Mouse (Mus musculus) hindbrain, embryonic 12.5 days (tissue): Measurements from ENCODE around the gene Ncf2. TPM values are rescaled to one million over a fixed set of nuclear protein-coding genes. Genes with fewer than 3 reads are reported as not detected.
A peak's percentile ranks its signal among the peaks of the same experiment; 100 is the strongest.

Experiments used
- ATAC-seq: fragments of 200-750 bp; cut with Nextera tagmentation; 2 replicates; pipeline ENCODE4 v1.8.0; 2017; ENCODE audit warnings: moderate TSS enrichment; ENCODE audit not compliant: low FRiP score
- H3K27ac ChIP-seq: fragments of 300-500 bp; sonication (generic); 2 replicates; pipeline ENCODE4 v1.5.1; 2016; ENCODE audit warnings: mild to moderate bottlenecking
- H3K27me3 ChIP-seq: fragments of 300-500 bp; sonication (generic); 2 replicates; pipeline ENCODE4 v1.6.1; 2016; ENCODE audit warnings: mild to moderate bottlenecking
- H3K36me3 ChIP-seq: fragments of 300-500 bp; sonication (generic); 2 replicates; pipeline ENCODE4 v1.6.1; 2016; ENCODE audit warnings: mild to moderate bottlenecking
- H3K4me1 ChIP-seq: fragments of 300-500 bp; sonication (generic); 2 replicates; pipeline ENCODE4 v1.6.1; 2016
- H3K4me2 ChIP-seq: fragments of 300-500 bp; sonication (generic); replicated peaks from 2 replicates; pipeline ENCODE4 v1.6.1; 2016; ENCODE audit warnings: mild to moderate bottlenecking
- H3K4me3 ChIP-seq: fragments of 300-500 bp; sonication (generic); 2 replicates; pipeline ENCODE4 v1.5.1; 2016; ENCODE audit warnings: mild to moderate bottlenecking
- H3K9ac ChIP-seq: fragments of 300-500 bp; sonication (generic); 2 replicates; pipeline ENCODE4 v1.6.1; 2016; ENCODE audit warnings: mild to moderate bottlenecking, moderate library complexity
- H3K9me3 ChIP-seq: fragments of 300-500 bp; sonication (generic); replicated peaks from 2 replicates; pipeline ENCODE4 v1.6.1; 2016; ENCODE audit warnings: mild to moderate bottlenecking
- WGBS: fragments of 180-500 bp; shearing (Covaris S2); methylation state at CpG from one replicate; pipeline ENCODE4 v1.1.7; 2016; 5-methylcytosine and 5-hydroxymethylcytosine counted together
- polyA plus RNA-seq: library from polyadenylated mRNA; unstranded; fragments of >200 nt; fragmentation: Nextera tagmentation; extraction: Ambion mirVana; gene quantifications from 2 replicates; pipeline ENCODE4 v1.2.1, GENCODE M21; 2016

The Ncf2 gene
- polyA plus RNA-seq, 1 experiment from 2014 or later: 2.3 TPM

DNA sequence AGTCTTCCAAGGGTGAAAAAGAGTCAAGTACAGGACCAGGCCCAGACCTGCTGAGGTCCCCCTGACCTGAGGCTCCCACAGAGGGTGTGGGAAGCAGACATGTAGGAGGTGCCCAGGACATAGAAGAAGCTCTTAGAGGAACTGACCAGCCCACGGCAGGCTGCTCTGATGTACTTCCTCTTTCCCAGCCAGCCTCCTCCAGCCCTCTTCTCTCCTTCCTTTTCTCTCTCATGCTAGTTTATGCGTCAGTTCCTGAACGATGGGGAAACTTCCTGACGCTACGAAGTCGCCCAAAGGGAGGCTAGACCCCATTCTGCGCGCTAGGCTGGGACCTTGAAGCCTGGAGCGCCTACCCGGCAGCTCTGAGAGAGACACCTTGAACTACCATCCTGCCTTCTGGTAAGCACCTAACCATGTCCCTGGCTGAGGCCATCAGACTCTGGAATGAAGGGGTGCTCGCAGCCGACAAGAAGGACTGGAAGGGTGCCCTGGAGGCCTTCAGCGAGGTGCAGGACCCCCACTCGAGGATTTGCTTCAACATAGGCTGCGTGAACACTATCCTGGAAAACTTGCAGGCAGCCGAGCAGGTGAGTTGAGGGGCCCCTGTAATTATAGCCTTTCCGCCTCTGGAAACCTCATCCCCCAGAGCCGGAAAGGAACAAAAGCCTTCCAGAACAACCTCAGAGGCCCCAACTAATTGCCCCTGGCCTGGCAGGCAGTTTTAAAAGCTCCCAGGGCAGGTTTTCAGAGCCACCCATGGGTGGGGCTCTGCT, 7.8 kb downstream of the Ncf2 start:
- 77% methylated on average over 18 of the region's 18 CpGs for WGBS
- H3K36me3 ChIP-seq: no peaks in the 10 kb centered on the region

DNA sequence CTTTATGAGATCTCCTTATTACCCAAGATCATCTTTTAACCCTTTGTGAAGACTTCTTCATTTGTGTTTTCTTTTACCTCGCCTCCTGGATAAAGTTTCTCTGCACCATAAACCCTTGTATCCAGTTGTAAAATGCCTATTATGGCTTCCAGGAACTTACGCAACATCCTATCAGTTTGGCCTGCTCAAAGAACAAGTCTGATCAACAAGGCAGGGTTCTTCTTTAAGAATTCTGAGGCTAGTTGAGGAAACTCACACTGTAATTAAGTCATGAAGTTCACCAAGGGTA, 8.3 kb downstream of the Ncf2 start:
- no peak overlapping the region for H3K4me3 ChIP-seq
- no peaks in the 10 kb centered on the region for H3K36me3 ChIP-seq
- no peak overlapping the region for H3K27ac ChIP-seq
- WGBS: 94% methylated on average over 2 of the region's 2 CpGs
- no peaks in the 10 kb centered on the region for H3K27me3 ChIP-seq
- no peak overlapping the region for H3K9ac ChIP-seq
- ATAC-seq: no peak
- H3K4me1 ChIP-seq: 0 out of 2 replicates have a peak, but pooled peaks cover 4% of the 10 kb centered on the region
- H3K4me2 ChIP-seq: no peak overlapping the region
- no peaks in the 10 kb centered on the region for H3K9me3 ChIP-seq

More for the DNA sequence above, 7.8 kb downstream of the Ncf2 start:
- Histone ChIP-seq H3K27me3 (no peaks in the 10 kb centered on the region), H3K9ac (no peak overlapping the region), H3K9me3 (no peaks in the 10 kb centered on the region), H3K4me2 (no peak overlapping the region), H3K4me1 (0 out of 2 replicates have a peak, but pooled peaks cover 4% of the 10 kb centered on the region), H3K4me3 (no peak overlapping the region), H3K27ac (no peak overlapping the region)
- no peak for ATAC-seq

DNA sequence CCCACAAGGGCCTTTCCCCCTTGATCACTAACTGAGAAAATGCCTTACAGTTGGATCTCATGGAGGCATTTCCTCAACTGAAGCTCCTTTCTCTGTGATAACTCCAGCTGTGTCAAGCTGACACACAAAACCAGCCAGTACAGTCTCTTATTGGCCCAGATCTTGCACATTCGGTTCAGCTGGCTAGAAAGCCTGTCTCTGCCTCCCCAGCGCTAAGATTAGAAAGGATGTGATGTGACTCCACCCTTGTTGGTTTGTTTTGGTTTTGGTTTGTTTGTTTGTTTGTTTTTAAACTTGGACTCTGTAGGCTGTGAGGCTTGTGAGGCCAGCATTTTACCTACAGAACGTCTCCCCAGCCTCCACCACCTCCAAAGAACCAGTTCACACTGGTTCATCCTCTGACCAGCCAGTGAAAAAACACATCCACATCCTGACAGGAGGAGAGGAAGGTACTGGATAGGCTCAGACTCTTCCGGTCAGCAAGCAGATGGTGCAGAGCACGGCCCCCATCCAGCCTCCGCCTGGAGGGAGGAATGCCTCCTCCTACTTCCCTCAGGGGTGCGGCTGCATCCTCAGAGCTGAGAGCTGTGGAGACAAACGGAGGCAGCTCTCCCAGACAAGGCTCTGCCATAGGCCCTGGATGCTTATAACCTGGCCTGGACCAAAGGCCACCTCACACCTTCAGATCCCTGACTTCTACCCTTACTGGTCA, 9.7 kb downstream of the Ncf2 start:
- 22% methylated on average over 8 of the region's 8 CpGs for WGBS
- peak overlapping the region; percentile 23; the same call in 1 of the 2 replicates for H3K27ac ChIP-seq
- no peak overlapping the region for H3K9ac ChIP-seq
- H3K4me2 ChIP-seq: no peak overlapping the region
- H3K4me3 ChIP-seq: no peak overlapping the region
- H3K27me3 ChIP-seq: no peaks in the 10 kb centered on the region
- H3K4me1 ChIP-seq: peaks cover 5% of the 10 kb centered on the region; the same call in 1 of the 2 replicates
- peak; percentile 31; the same call in 1 of the 2 replicates for ATAC-seq
- no peaks in the 10 kb centered on the region for H3K9me3 ChIP-seq
- no peaks in the 10 kb centered on the region for H3K36me3 ChIP-seq

DNA sequence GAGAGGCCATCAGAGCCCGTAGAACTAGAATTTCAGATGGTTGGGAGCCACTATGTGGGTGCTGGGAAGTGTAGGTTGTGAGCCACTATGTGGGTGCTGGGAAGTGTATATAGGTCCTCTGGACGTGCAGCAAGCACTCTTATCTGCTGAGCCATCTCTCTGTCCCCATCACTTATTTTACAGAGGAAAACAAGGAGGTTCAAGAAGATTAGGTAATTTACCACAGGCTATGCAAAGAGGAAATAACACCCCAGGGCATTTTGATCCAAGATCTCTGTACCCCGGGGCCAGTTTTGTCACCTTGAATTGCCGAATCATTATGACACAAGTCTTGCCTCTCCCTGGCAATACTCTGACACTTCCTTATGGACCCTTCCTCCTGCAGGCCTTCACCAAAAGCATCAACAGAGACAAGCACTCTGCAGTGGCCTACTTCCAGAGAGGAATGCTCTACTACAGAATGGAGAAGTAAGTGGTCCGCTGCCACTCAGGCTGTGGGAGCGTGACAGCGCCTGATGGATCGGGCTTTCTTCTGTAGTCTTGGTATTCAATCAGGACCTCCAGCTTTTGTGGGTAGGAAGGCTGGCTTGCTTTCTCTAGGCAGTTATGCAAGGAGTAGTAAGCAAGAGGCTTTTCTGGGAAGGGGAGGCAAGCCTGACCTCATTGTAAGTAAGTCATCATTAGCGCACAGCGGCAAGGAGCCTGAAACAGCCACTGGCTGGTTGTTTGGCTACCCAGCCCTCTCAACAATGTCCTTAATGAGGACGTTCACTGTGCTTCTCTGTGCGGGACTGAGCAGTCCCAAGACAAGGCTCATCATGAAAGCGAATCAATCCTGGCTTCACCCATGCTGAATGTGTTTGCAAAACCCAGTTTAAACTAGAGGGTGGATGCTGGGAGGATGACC, 10.8 kb downstream of the Ncf2 start:
- no peak for ATAC-seq
- Histone ChIP-seq H3K4me2 (no peak overlapping the region), H3K27ac (no peak overlapping the region), H3K4me3 (no peak overlapping the region), H3K27me3 (no peaks in the 10 kb centered on the region), H3K9ac (no peak overlapping the region), H3K36me3 (no peaks in the 10 kb centered on the region), H3K9me3 (no peaks in the 10 kb centered on the region), H3K4me1 (peaks cover 16% of the 10 kb centered on the region)
- WGBS: 56% methylated on average over 13 of the region's 13 CpGs

DNA sequence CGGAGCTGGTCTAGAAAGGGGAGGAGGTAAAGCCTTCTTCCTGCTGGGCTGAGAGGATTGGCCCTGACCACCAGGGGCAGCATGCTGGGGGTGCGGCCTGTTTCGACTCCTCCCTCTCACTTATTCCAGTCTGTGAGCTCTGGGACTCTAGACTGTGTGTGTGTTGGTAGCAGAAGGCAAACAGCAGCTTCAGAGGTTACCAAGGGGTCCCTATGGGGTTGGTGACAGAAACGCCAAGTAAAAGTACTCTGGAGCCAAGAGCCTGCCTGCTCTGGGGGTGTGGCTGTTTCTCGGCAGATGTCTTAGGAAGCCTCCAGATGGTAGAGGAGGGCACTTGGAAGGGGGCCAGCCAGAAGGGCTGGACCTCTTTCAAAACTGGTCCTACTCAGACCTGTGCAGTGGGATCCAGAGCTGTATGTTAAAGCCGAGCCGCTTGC, 15.3 kb downstream of the Ncf2 start:
- H3K36me3 ChIP-seq: no peaks in the 10 kb centered on the region
- peak; percentile 81 for ATAC-seq
- H3K4me1 ChIP-seq: peaks cover 40% of the 10 kb centered on the region
- H3K27me3 ChIP-seq: no peaks in the 10 kb centered on the region
- WGBS: 19% methylated on average over 7 of the region's 7 CpGs
- peak overlapping the region; percentile 89 for H3K27ac ChIP-seq
- no peak overlapping the region for H3K9ac ChIP-seq
- no peak overlapping the region for H3K4me2 ChIP-seq
- no peak overlapping the region for H3K4me3 ChIP-seq
- H3K9me3 ChIP-seq: no peaks in the 10 kb centered on the region

DNA sequence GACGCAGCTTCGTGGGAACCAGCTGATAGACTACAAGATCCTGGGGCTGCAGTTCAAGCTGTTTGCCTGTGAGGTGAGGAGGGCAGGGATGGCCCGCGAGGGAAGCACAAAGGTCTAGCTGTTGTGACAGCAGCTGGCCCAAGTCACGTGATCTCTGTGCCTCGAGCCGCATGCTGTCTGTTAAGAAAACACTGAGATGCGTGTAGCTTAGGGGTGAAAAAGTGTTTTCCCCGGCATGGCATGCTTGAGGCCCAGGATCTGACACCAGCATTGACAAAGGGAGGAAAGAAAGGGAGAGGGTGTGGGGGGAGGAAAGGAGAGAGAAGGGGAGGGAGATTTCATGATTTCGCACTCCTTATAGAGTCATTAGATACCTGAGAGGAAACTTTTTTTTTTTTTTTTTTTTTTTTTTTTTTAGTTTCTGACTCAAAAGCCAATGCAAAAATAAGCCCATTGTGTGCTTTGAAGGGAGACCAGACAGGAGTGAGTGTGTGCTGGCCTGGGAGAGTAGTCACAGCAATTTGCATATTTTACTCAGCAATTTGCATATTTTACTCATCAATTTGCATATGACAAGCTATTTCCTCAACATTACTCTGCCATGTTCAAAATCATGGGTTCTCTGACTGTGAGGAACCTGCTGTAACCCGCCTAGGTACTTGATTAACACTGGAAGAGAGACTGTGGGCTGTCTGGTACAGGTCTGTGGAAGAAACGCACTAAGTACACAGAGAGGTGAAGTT, 17.2 kb downstream of the Ncf2 start:
- 0 out of 2 replicates have a peak overlapping the region, but pooled peaks have one; percentile 15 for H3K4me2 ChIP-seq

DNA sequence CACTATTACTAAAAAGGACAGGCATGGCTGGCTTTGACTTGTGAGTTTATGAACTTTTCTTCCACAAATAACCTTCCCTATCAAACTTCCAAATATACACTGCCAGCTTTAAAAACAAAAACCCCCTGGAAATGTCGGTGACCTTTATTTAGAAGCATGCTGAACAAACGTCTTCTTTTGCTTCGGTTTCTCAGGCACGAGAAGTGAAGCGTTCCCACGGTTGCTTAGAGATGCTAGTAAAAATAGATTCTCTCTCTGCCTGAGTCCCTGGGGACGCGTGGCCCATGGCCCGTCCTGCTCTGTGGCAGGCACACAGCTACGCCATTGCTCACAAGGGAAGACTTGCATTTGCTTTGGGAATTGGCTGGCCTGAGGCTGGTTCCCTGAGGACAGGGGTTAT, 17.8 kb downstream of the Ncf2 start:
- Histone ChIP-seq H3K9ac (no peak overlapping the region), H3K4me3 (no peak overlapping the region), H3K4me2 (no peak overlapping the region), H3K27me3 (no peaks in the 10 kb centered on the region), H3K27ac (peak overlapping the region; percentile 70), H3K4me1 (peaks cover 36% of the 10 kb centered on the region), H3K9me3 (no peaks in the 10 kb centered on the region), H3K36me3 (no peaks in the 10 kb centered on the region)
- 17% methylated on average over 10 of the region's 10 CpGs for WGBS
- ATAC-seq: peak; percentile 24; the same call in 1 of the 2 replicates

More for the DNA sequence above, 17.2 kb downstream of the Ncf2 start:
- Histone ChIP-seq H3K4me1 (peaks cover 37% of the 10 kb centered on the region), H3K9ac (no peak overlapping the region), H3K9me3 (no peaks in the 10 kb centered on the region), H3K36me3 (no peaks in the 10 kb centered on the region), H3K4me3 (no peak overlapping the region), H3K27me3 (no peaks in the 10 kb centered on the region), H3K27ac (peak overlapping the region; percentile 89)
- peak; percentile 66 for ATAC-seq
- 17% methylated on average over 12 of the region's 12 CpGs for WGBS

DNA sequence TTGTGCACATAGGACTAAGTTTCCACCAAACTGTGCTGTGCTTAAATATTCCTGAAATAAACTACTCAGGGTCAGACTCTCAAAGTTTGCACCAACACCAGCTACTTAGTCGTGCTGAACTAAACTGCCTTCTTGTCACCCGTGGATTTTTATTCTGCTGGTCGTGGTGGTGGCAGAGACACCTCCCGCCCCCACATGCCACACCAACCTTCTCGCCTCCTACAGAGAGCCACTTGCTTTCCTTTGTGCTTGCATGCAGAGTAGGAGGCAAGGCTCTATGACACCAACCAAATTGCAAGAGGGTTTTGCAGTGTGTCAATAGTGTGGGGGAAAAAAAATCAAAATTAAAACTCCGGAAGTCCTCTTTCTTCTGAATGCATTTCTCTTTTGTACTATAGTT, 19.6 kb downstream of the Ncf2 start:
- no peak for ATAC-seq
- Histone ChIP-seq H3K27me3 (no peaks in the 10 kb centered on the region), H3K36me3 (no peaks in the 10 kb centered on the region), H3K4me2 (no peak overlapping the region), H3K9ac (no peak overlapping the region), H3K4me1 (peaks cover 36% of the 10 kb centered on the region), H3K4me3 (no peak overlapping the region), H3K9me3 (no peaks in the 10 kb centered on the region), H3K27ac (no peak overlapping the region)
- 76% methylated on average over 6 of the region's 6 CpGs for WGBS

DNA sequence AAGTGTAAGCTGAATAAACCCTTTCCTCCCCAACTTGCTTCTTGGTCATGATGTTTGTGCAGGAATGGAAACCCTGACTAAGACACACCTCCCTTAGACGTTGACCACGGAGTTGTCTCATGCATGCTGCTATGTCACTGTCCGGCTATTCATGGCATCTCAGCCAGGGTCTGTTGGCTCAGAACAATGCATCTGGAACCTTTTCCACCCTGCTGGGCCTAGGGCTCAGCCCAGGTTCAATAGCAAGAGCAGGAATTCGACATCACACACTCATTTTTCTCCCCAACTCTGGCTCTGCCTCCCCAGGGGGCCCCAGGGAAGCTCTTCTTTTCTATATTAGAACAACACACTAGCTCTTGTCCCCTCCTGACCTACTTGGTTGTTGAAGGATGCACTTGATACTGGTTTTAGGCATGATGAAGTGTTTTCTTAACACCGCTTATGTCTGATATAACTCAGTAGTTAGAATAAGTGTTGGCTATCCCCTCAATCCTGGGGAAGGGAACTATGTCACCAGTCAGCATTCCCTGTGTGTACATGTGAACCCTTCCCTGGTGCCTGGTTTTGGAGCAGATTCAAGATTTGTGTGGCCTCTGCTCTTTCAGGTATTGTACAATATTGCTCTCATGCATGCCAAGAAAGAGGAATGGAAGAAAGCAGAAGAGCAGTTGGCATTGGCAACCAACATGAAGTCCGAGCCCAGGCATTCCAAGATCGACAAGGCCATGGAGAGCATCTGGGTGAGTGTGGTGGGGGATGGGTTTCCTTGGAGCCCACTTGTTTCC, 21.1 kb downstream of the Ncf2 start:
- Histone ChIP-seq H3K4me3 (no peak overlapping the region), H3K4me2 (no peak overlapping the region), H3K9me3 (no peaks in the 10 kb centered on the region), H3K4me1 (peaks cover 21% of the 10 kb centered on the region), H3K36me3 (no peaks in the 10 kb centered on the region), H3K9ac (no peak overlapping the region), H3K27me3 (no peaks in the 10 kb centered on the region), H3K27ac (no peak overlapping the region)
- ATAC-seq: no peak
- 76% methylated on average over 7 of the region's 7 CpGs for WGBS

DNA sequence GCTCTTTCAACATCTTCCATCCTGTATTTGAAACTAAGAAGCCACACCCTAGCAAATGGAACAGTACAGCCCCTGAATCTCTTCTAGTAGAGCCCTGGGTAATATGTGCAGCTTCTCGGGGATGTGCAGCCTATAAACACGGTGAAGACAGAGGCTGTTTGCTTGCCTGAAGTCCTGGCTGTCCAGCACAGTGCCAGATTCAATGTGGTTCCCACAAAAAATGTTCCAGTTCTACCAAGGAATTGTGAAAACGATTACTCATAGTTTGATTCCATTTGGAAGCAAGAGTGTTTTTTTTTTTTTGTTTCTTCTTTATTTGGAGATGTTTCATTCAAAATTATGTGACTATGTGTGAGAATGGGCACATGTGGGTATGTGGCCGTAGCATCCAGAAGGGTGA, 21.8 kb downstream of the Ncf2 start:
- H3K27me3 ChIP-seq: no peaks in the 10 kb centered on the region
- no peak overlapping the region for H3K27ac ChIP-seq
- H3K9ac ChIP-seq: no peak overlapping the region
- H3K9me3 ChIP-seq: no peaks in the 10 kb centered on the region
- WGBS: 88% methylated on average over 4 of the region's 4 CpGs
- no peaks in the 10 kb centered on the region for H3K36me3 ChIP-seq
- H3K4me3 ChIP-seq: no peak overlapping the region
- ATAC-seq: no peak
- H3K4me1 ChIP-seq: peaks cover 15% of the 10 kb centered on the region
- no peak overlapping the region for H3K4me2 ChIP-seq

DNA sequence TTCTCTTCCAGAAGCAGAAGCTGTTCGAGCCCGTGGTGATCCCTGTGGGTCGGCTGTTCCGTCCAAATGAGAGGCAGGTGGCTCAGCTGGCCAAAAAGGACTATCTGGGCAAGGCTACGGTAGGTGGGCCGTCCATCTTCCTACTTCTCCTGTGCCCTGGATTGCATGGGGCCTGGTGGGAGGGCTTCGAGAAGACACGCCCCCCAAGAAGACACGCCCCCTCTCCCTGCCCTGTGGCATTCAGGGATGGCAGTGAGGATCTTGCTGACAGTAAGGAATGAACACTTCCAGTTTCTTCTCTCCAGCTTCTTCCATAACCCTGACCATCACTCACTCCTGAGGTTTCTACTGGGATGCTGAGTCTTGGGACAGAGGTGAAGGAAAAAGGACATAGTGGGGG, 24.2 kb downstream of the Ncf2 start:
- Histone ChIP-seq H3K27me3 (no peaks in the 10 kb centered on the region), H3K36me3 (no peaks in the 10 kb centered on the region), H3K4me1 (peaks cover 5% of the 10 kb centered on the region), H3K4me3 (no peak overlapping the region), H3K9me3 (no peaks in the 10 kb centered on the region), H3K27ac (no peak overlapping the region), H3K4me2 (no peak overlapping the region), H3K9ac (no peak overlapping the region)
- 65% methylated on average over 9 of the region's 9 CpGs for WGBS
- no peak for ATAC-seq
